Mouse (Mus musculus) heart, embryonic 16.5 days (tissue): ENCODE measurements at regions not wholly inside any gene's neighbourhood (a gene's known extent, or its start where the extent isn't known, plus 50 kb on each side); places are given as distances from the start of the nearest gene placed in this dataset.
"Not testable (repeated sequence)": the region's sequence is repeated elsewhere in the genome, so short reads cannot be mapped to it uniquely, and the experiment has no call there.

Source experiments
- ATAC-seq: fragments of 200-750 bp; cut with Nextera tagmentation; replicated peaks from 2 replicates; pipeline ENCODE4 v1.8.0; 2017; ENCODE audit warnings: moderate number of reproducible peaks; ENCODE audit not compliant: insufficient read depth, low FRiP score; ENCODE audit errors: extremely low read depth
- H3K27ac ChIP-seq: fragments of 300-500 bp; sonication (generic); 2 replicates; pipeline ENCODE4 v1.5.1; 2014; ENCODE audit warnings: mild to moderate bottlenecking, low read length, control low read depth, moderate library complexity
- H3K27me3 ChIP-seq: fragments of 300-500 bp; sonication (generic); 2 replicates; pipeline ENCODE4 v1.6.1; 2014; ENCODE audit warnings: low read length, mixed read lengths; ENCODE audit not compliant: control insufficient read depth, insufficient read depth
- H3K36me3 ChIP-seq: fragments of 300-500 bp; sonication (generic); 2 replicates; pipeline ENCODE4 v1.6.1; 2014; ENCODE audit not compliant: control insufficient read depth, insufficient read depth
- H3K4me1 ChIP-seq: fragments of 300-500 bp; sonication (generic); 2 replicates; pipeline ENCODE4 v1.6.1; 2014; ENCODE audit warnings: low read length, mixed read lengths; ENCODE audit not compliant: control insufficient read depth, insufficient read depth
- H3K4me2 ChIP-seq: fragments of 300-500 bp; sonication (generic); 2 replicates; pipeline ENCODE4 v1.6.1; 2014; ENCODE audit warnings: low read depth, mild to moderate bottlenecking, control low read depth, low read length
- H3K4me3 ChIP-seq: fragments of 300-500 bp; sonication (generic); 2 replicates; pipeline ENCODE4 v1.5.1; 2014; ENCODE audit warnings: mild to moderate bottlenecking, control low read depth, low read length
- H3K9ac ChIP-seq: fragments of 300-500 bp; sonication (generic); 2 replicates; pipeline ENCODE4 v1.6.1; 2014; ENCODE audit warnings: low read length, control low read depth
- H3K9me3 ChIP-seq: fragments of 300-500 bp; sonication (generic); replicated peaks from 2 replicates; pipeline ENCODE4 v1.6.1; 2016; ENCODE audit warnings: low read length; ENCODE audit not compliant: control insufficient read depth
- WGBS: fragments of 180-500 bp; shearing (Covaris S2); extraction: QIAGEN DNeasy Blood & Tissue Kit; methylation state at CpG from one replicate; pipeline ENCODE4 v1.1.7; 2014; 5-methylcytosine and 5-hydroxymethylcytosine counted together

GRCm38 (mm10) chr1:12117083-12117482 lies 703.2 kb downstream of the A830018L16Rik start:
- 74% methylated on average over 4 of the region's 4 CpGs for WGBS
- no peaks in the 10 kb centered on the region for H3K9me3 ChIP-seq
- H3K4me2 ChIP-seq, result no peak overlapping the region
- no peak overlapping the region for H3K9ac ChIP-seq
- H3K36me3 ChIP-seq, result no peaks in the 10 kb centered on the region
- no peaks in the 10 kb centered on the region for H3K27me3 ChIP-seq
- H3K4me3 ChIP-seq, result no peak overlapping the region
- no peak overlapping the region for H3K27ac ChIP-seq
- ATAC-seq, result no peak
- H3K4me1 ChIP-seq, result peaks cover 8% of the 10 kb centered on the region; the same call in 1 of the 2 replicates

- Histone ChIP-seq H3K4me3 (no peak overlapping the region), H3K36me3 (no peaks in the 10 kb centered on the region), H3K9ac (no peak overlapping the region), H3K27ac (no peak overlapping the region), H3K4me2 (no peak overlapping the region), H3K27me3 (no peaks in the 10 kb centered on the region), H3K9me3 (no peaks in the 10 kb centered on the region), H3K4me1 (peaks cover 6% of the 10 kb centered on the region; the same call in 1 of the 2 replicates)
- WGBS, result 37% methylated on average over 7 of the region's 7 CpGs
- no peak for ATAC-seq
Measured at GRCm38 (mm10) chr1:12120926-12121325, 707.0 kb downstream of the A830018L16Rik start.

GRCm38 (mm10) chr1:12126611-12127010 lies 712.7 kb downstream of the A830018L16Rik start:
- not testable (repeated sequence) for H3K27me3 ChIP-seq, H3K4me2 ChIP-seq, H3K9me3 ChIP-seq, H3K36me3 ChIP-seq, H3K9ac ChIP-seq, H3K27ac ChIP-seq, H3K4me1 ChIP-seq, H3K4me3 ChIP-seq
- WGBS, result 39% methylated on average over 2 of the region's 2 CpGs
- ATAC-seq, result peak; percentile 45; the same call in 1 of the 2 replicates

DNA sequence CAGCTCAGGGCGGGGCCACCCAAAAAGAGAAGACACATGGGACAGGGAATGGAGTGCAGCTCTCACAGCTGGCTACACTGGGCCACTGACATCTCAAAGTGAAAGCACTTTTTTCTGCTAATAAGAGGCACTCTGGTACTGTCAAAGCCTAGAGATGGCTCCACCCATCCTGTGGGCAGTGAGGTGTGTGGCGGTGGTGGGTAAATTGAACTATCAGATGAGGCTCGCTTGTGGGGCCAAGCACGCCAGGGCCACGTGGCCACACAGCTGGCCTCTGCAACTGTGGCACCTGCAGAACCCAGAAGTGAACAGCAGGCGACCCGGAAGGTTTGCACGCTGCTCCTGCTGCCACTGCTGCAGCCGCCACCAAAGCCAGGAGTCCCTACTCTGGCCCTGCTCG lies 756.6 kb downstream of the A830018L16Rik start:
- Histone ChIP-seq H3K4me3 (no peak overlapping the region), H3K27me3 (no peaks in the 10 kb centered on the region), H3K9me3 (no peaks in the 10 kb centered on the region), H3K4me2 (no peak overlapping the region), H3K9ac (no peak overlapping the region), H3K4me1 (no peaks in the 10 kb centered on the region), H3K36me3 (no peaks in the 10 kb centered on the region), H3K27ac (no peak overlapping the region)
- WGBS, result 80% methylated on average over 10 of the region's 10 CpGs
- no peak for ATAC-seq

DNA sequence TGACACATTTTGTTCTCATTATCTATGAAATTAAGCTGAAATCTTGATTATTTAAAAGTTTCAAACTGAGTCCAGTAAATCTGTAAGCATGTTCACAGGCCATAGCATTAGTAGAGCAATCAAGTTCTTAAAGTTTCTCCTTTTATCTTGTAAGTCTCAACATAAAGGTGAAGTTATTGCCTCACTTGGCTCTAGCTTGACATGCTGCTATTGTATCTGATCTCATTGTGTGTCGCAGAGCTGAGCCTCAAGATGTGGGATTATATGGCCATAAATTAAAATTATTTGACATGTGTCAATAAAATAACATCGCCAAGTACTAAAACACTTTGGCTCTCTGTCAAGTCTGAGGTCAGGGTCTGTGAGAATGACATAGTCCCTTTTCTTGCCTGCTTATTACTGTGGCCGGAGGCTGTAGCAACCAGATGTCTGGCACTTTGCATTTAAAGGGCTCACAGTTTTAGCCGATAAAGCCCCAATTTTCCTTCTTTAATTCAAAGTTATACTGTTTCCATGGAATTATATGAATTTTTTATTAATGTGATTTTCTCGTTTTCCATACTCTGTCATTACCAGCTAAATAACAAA lies 775.8 kb downstream of the A830018L16Rik start:
- Histone ChIP-seq H3K4me3 (no peak overlapping the region), H3K27ac (no peak overlapping the region), H3K4me1 (no peaks in the 10 kb centered on the region), H3K27me3 (no peaks in the 10 kb centered on the region), H3K9ac (no peak overlapping the region), H3K36me3 (no peaks in the 10 kb centered on the region), H3K9me3 (no peaks in the 10 kb centered on the region), H3K4me2 (no peak overlapping the region)
- WGBS, result 72% methylated on average over 5 of the region's 5 CpGs
- ATAC-seq, result no peak

GRCm38 (mm10) chr1:12192588-12192987 lies 778.7 kb downstream of the A830018L16Rik start:
- WGBS, result 79% methylated on average over 1 of the region's 1 CpGs
- Histone ChIP-seq H3K9ac (no peak overlapping the region), H3K4me2 (no peak overlapping the region), H3K9me3 (no peaks in the 10 kb centered on the region), H3K27ac (no peak overlapping the region), H3K27me3 (no peaks in the 10 kb centered on the region), H3K4me1 (no peaks in the 10 kb centered on the region), H3K36me3 (no peaks in the 10 kb centered on the region), H3K4me3 (no peak overlapping the region)
- ATAC-seq, result no peak

- Histone ChIP-seq H3K27me3 (no peaks in the 10 kb centered on the region), H3K27ac (no peak overlapping the region), H3K4me1 (no peaks in the 10 kb centered on the region), H3K9me3 (no peaks in the 10 kb centered on the region), H3K4me2 (no peak overlapping the region), H3K9ac (no peak overlapping the region), H3K4me3 (no peak overlapping the region), H3K36me3 (no peaks in the 10 kb centered on the region)
- ATAC-seq, result no peak
- WGBS, result 53% methylated on average over 1 of the region's 1 CpGs
Measured at GRCm38 (mm10) chr1:12231089-12231488, 817.2 kb downstream of the A830018L16Rik start.

- Histone ChIP-seq H3K4me2 (no peak overlapping the region), H3K4me3 (no peak overlapping the region), H3K9ac (no peak overlapping the region), H3K9me3 (no peaks in the 10 kb centered on the region), H3K36me3 (no peaks in the 10 kb centered on the region), H3K27me3 (no peaks in the 10 kb centered on the region), H3K4me1 (no peaks in the 10 kb centered on the region), H3K27ac (no peak overlapping the region)
- ATAC-seq, result no peak
Measured at GRCm38 (mm10) chr1:12242090-12242489, 828.2 kb downstream of the A830018L16Rik start.

DNA sequence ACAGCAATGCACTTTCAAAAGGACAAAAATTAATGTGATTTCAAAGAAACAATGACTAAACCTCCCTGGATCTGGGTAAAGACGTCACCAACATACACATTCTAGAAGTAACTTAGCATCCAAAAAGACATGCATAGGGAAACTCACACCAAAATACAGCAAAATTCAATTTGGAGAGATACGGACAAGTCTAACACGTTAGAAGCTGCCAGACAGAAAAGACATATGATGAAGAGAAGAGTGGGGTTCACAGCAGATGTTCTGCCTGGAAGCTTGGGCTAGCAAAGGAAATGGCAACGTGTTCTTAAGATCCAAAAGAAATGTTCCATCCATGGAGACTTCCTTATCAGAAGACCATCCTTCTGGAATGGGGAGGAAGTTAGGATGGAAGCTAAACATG lies 868.6 kb downstream of the A830018L16Rik start:
- no peak overlapping the region for H3K9ac ChIP-seq
- no peak overlapping the region for H3K4me3 ChIP-seq
- ATAC-seq, result no peak
- no peaks in the 10 kb centered on the region for H3K36me3 ChIP-seq
- no peaks in the 10 kb centered on the region for H3K9me3 ChIP-seq
- H3K4me2 ChIP-seq, result no peak overlapping the region
- H3K4me1 ChIP-seq, result no peaks in the 10 kb centered on the region
- H3K27me3 ChIP-seq, result no peaks in the 10 kb centered on the region
- 85% methylated on average over 4 of the region's 4 CpGs for WGBS
- H3K27ac ChIP-seq, result no peak overlapping the region
